Mouse (Mus musculus) embryonic facial prominence, embryonic 10.5 days (tissue): ENCODE measurements at regions not wholly inside any gene's neighbourhood (a gene's known extent, or its start where the extent isn't known, plus 50 kb on each side); places are given as distances from the start of the nearest gene placed in this dataset.
"Not testable (repeated sequence)": the region's sequence is repeated elsewhere in the genome, so short reads cannot be mapped to it uniquely, and the experiment has no call there.

Experiments
- DNase-seq: peaks from one replicate; pipeline ENCODE4 v3.0.0-alpha.2; 2017; ENCODE audit warnings: low spot score
- H3K27ac ChIP-seq: fragments of 300-500 bp; sonication (generic); replicated peaks from 2 replicates; pipeline ENCODE4 v1.5.1; 2016; ENCODE audit warnings: mild to moderate bottlenecking
- H3K27me3 ChIP-seq: fragments of 300-500 bp; sonication (generic); replicated peaks from 2 replicates; pipeline ENCODE4 v1.6.1; 2016; ENCODE audit warnings: low read depth, mild to moderate bottlenecking; ENCODE audit not compliant: poor library complexity, severe bottlenecking
- H3K36me3 ChIP-seq: fragments of 300-500 bp; sonication (generic); replicated peaks from 2 replicates; pipeline ENCODE4 v1.6.1; 2016; ENCODE audit warnings: mild to moderate bottlenecking, moderate library complexity
- H3K4me1 ChIP-seq: fragments of 300-500 bp; sonication (generic); 2 replicates; pipeline ENCODE4 v1.6.1; 2016
- H3K4me3 ChIP-seq: fragments of 300-500 bp; sonication (generic); 2 replicates; pipeline ENCODE4 v1.5.1; 2016; ENCODE audit warnings: mild to moderate bottlenecking, moderate library complexity
- H3K9me3 ChIP-seq: fragments of 300-500 bp; sonication (generic); 2 replicates; pipeline ENCODE4 v1.6.1; 2016; ENCODE audit warnings: mild to moderate bottlenecking
- WGBS: fragments of 180-500 bp; shearing (Covaris S2); methylation state at CpG from one replicate; pipeline ENCODE4 v1.1.7; 2016; 5-methylcytosine and 5-hydroxymethylcytosine counted together

GRCm38 (mm10) chr2:71597956-71598355, 51.4 kb upstream of the Dlx2 start:
- peaks cover 28% of the 10 kb centered on the region for H3K27me3 ChIP-seq
- 86% methylated on average over 5 of the region's 5 CpGs for WGBS
- no peak for DNase-seq
- no peak overlapping the region for H3K4me3 ChIP-seq
- H3K9me3 ChIP-seq = no peaks in the 10 kb centered on the region
- no peaks in the 10 kb centered on the region for H3K36me3 ChIP-seq
- H3K4me1 ChIP-seq = peaks cover 9% of the 10 kb centered on the region
- no peak overlapping the region for H3K27ac ChIP-seq

GRCm38 (mm10) chr2:71598368-71598767, 51.8 kb upstream of the Dlx2 start:
- 70% methylated on average over 10 of the region's 10 CpGs for WGBS

GRCm38 (mm10) chr2:71598778-71599177, 52.2 kb upstream of the Dlx2 start:
- WGBS = 14% methylated on average over 5 of the region's 5 CpGs
- no peak overlapping the region for H3K4me3 ChIP-seq
- H3K4me1 ChIP-seq = peaks cover 9% of the 10 kb centered on the region
- peak; percentile 86 for DNase-seq
- peaks cover 23% of the 10 kb centered on the region for H3K27me3 ChIP-seq
- H3K36me3 ChIP-seq = no peaks in the 10 kb centered on the region
- no peaks in the 10 kb centered on the region for H3K9me3 ChIP-seq
- H3K27ac ChIP-seq = peak overlapping the region; percentile 19; the same call in 1 of the 2 replicates

More at GRCm38 (mm10) chr2:71598368-71598767, 51.8 kb upstream of the Dlx2 start:
- H3K4me1 ChIP-seq = peaks cover 9% of the 10 kb centered on the region
- peak overlapping the region; percentile 19; the same call in 1 of the 2 replicates for H3K27ac ChIP-seq
- peaks cover 26% of the 10 kb centered on the region for H3K27me3 ChIP-seq
- no peaks in the 10 kb centered on the region for H3K9me3 ChIP-seq
- H3K4me3 ChIP-seq = no peak overlapping the region
- H3K36me3 ChIP-seq = no peaks in the 10 kb centered on the region
- no peak for DNase-seq

DNA sequence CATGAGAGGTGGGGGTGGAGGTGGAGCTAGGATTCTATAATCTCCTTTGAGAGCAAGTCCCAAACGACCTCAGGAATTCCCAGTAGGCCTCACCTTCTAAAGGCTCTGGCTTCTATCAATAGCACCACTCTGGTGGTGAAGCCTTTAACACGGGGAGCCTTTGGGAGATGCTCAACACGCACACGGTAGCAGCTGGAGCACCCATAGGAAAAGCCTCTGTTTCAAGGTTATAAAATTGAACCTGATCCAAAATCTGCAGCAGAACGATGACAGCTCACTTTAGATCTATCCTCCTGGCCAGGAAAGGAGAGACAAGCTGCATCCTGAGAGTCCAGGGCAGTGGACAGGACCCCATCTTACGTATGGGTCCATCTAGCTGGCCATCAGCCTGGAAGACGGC, 53.7 kb upstream of the Dlx2 start:
- H3K27me3 ChIP-seq = peaks cover 23% of the 10 kb centered on the region
- 82% methylated on average over 7 of the region's 7 CpGs for WGBS
- H3K36me3 ChIP-seq = no peaks in the 10 kb centered on the region
- no peak for DNase-seq
- H3K9me3 ChIP-seq = no peaks in the 10 kb centered on the region
- no peak overlapping the region for H3K27ac ChIP-seq
- H3K4me1 ChIP-seq = peaks cover 5% of the 10 kb centered on the region; the same call in 1 of the 2 replicates
- no peak overlapping the region for H3K4me3 ChIP-seq

DNA sequence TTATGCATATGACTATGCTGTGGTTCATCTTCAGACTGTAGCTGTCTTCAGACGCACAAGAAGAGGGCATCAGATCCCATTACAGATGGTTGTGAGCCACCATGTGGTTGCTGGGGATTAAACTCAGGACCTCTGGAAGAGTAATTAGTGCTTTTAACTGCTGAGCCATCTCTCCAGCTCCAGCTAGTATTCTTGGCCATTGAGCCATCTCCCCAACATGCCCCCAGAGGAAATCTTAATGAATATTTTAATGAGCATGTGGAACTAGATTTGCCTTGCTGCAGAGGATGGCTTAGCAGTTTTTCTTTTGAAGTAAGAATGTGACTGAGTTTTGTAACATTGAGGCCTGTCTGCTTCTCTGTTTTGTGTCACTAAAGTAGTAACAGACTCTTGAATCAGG, 54.4 kb upstream of the Dlx2 start:
- peaks cover 23% of the 10 kb centered on the region for H3K27me3 ChIP-seq
- no peak overlapping the region for H3K27ac ChIP-seq
- no peak for DNase-seq
- WGBS = 70% methylated on average over 1 of the region's 1 CpGs
- no peaks in the 10 kb centered on the region for H3K36me3 ChIP-seq
- H3K9me3 ChIP-seq = no peaks in the 10 kb centered on the region
- no peak overlapping the region for H3K4me3 ChIP-seq
- H3K4me1 ChIP-seq = peaks cover 5% of the 10 kb centered on the region; the same call in 1 of the 2 replicates

GRCm38 (mm10) chr2:71603796-71604195, 57.2 kb upstream of the Dlx2 start:
- H3K27ac ChIP-seq, H3K36me3 ChIP-seq, H3K27me3 ChIP-seq, H3K4me3 ChIP-seq, H3K9me3 ChIP-seq, DNase-seq: not testable (repeated sequence)
- peaks cover 12% of the 10 kb centered on the region for H3K4me1 ChIP-seq
- 92% methylated on average over 8 of the region's 8 CpGs for WGBS

GRCm38 (mm10) chr2:71605606-71606005, 59.1 kb upstream of the Dlx2 start:
- Histone ChIP-seq H3K9me3 (no peaks in the 10 kb centered on the region), H3K36me3 (no peaks in the 10 kb centered on the region), H3K4me3 (no peak overlapping the region), H3K4me1 (peaks cover 12% of the 10 kb centered on the region), H3K27me3 (peaks cover 5% of the 10 kb centered on the region; the same call in 1 of the 2 replicates), H3K27ac (no peak overlapping the region)
- WGBS = 91% methylated on average over 1 of the region's 1 CpGs
- DNase-seq = no peak

DNA sequence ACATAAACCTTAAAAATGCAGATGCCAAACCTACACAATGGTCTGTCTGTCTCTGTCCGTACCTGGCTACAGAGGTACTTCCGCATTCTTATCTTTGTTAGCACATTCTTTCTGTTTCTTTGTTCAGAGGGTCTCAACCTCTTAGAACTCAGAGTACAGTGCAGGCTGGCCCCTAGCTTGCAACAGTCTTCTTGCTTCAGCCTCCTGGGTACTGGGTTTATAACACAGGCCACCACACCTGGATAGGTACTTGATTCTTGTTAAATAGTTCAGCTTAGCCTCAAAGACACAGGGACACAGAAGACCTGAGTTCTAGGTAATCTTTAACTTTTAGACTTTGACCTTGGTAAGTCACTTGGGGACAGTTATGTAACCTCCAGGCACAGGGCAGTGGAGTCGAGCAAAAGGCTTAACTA, 60.5 kb upstream of the Dlx2 start:
- Histone ChIP-seq H3K27ac (no peak overlapping the region), H3K4me3 (no peak overlapping the region), H3K36me3 (no peaks in the 10 kb centered on the region), H3K4me1 (peaks cover 14% of the 10 kb centered on the region), H3K27me3 (peaks cover 5% of the 10 kb centered on the region; the same call in 1 of the 2 replicates), H3K9me3 (no peaks in the 10 kb centered on the region)
- WGBS = 87% methylated on average over 3 of the region's 3 CpGs
- no peak for DNase-seq

- Histone ChIP-seq H3K36me3 (no peaks in the 10 kb centered on the region), H3K27ac (no peak overlapping the region; the same call in 1 of the 2 replicates), H3K9me3 (no peaks in the 10 kb centered on the region), H3K4me3 (no peak overlapping the region), H3K27me3 (peaks cover 5% of the 10 kb centered on the region; the same call in 1 of the 2 replicates), H3K4me1 (peaks cover 17% of the 10 kb centered on the region)
- no peak for DNase-seq
- 69% methylated on average over 2 of the region's 2 CpGs for WGBS
These were observed 66.7 kb upstream of the Dlx2 start for GRCm38 (mm10) chr2:71613216-71613615.

DNA sequence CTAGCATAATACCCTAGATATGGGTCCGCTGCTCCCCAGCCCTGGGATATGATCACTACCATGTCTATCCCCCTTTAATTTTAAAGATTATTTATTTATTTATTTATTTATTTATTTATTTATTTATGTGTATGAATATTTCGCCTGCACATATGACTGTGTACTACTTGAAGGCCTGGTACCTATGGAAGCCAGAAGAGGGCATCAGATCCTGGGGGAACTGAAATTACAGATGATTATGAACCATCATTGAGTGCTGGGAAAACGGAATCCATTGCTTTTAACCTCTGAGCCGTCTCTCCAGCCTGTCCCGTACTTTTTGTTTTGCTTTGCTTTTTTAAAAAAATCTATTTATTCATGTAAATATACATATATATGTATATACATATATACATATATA, 70.0 kb upstream of the Dlx2 start:
- no peaks in the 10 kb centered on the region for H3K36me3 ChIP-seq
- 89% methylated on average over 5 of the region's 5 CpGs for WGBS
- H3K4me1 ChIP-seq = peaks cover 14% of the 10 kb centered on the region
- no peak overlapping the region for H3K27ac ChIP-seq
- no peaks in the 10 kb centered on the region for H3K9me3 ChIP-seq
- H3K4me3 ChIP-seq = no peak overlapping the region
- no peak for DNase-seq
- no peaks in the 10 kb centered on the region for H3K27me3 ChIP-seq

- Histone ChIP-seq H3K9me3 (no peaks in the 10 kb centered on the region), H3K36me3 (no peaks in the 10 kb centered on the region), H3K27me3 (peaks cover 9% of the 10 kb centered on the region), H3K4me1 (peaks cover 22% of the 10 kb centered on the region), H3K4me3 (no peak overlapping the region), H3K27ac (no peak overlapping the region)
- DNase-seq = no peak
- WGBS = 95% methylated on average over 2 of the region's 2 CpGs
These were observed 74.9 kb upstream of the Dlx2 start for GRCm38 (mm10) chr2:71621458-71621857.

- H3K27ac ChIP-seq = peak overlapping the region; percentile 61; the same call in 1 of the 2 replicates
- DNase-seq = no peak
- 63% methylated on average over 9 of the region's 9 CpGs for WGBS
These were observed 76.1 kb upstream of the Dlx2 start for GRCm38 (mm10) chr2:71622532-71623099.

DNA sequence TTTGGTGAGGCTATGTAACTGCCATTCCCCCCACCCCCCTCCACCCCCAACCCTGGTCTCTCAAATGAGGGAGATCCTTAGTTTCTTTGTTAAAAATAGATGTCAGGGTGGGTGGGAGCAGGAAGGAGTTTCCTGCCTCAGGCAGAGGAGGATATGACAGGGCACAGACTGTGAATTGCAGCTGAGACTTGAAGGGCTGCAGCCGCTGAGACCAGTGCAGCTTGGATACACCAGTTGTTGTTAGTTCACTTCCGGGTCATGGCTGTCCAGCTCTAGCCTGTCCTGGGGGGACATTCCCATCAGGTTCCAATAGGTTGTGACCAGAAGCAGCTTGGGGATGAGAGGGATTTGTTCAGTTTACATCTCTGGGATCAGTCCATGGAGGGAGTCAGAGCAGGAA, 76.6 kb upstream of the Dlx2 start:
- Histone ChIP-seq H3K36me3 (no peaks in the 10 kb centered on the region), H3K27me3 (peaks cover 20% of the 10 kb centered on the region), H3K27ac (no peak overlapping the region; the same call in 1 of the 2 replicates), H3K4me1 (peaks cover 33% of the 10 kb centered on the region), H3K4me3 (no peak overlapping the region), H3K9me3 (no peaks in the 10 kb centered on the region)
- WGBS = 45% methylated on average over 2 of the region's 2 CpGs
- DNase-seq = no peak

More at GRCm38 (mm10) chr2:71622532-71623099, 76.1 kb upstream of the Dlx2 start:
- Histone ChIP-seq H3K27me3 (peaks cover 20% of the 10 kb centered on the region), H3K36me3 (no peaks in the 10 kb centered on the region), H3K9me3 (no peaks in the 10 kb centered on the region), H3K4me3 (no peak overlapping the region), H3K4me1 (peaks cover 33% of the 10 kb centered on the region)
